Mouse (Mus musculus): Measurements from ENCODE around the gene Gm10318.

Gm10318 gene

GRCm38 (mm10) chr10:77900903-77901818, 48.5 kb downstream of the Gm10318 start:
- Histone ChIP-seq H3K4me3 (replicated peaks; ENCODE audit: low read length) (peak overlapping the region; percentile 91), H3K27me3 (ENCODE audit: insufficient read depth, low read length) (peaks cover 26% of the 10 kb centered on the region), H3K4me1 (replicated peaks; ENCODE audit: low read depth, low read length) (peaks cover 21% of the 10 kb centered on the region), H3K36me3 (ENCODE audit: insufficient read depth, low read length) (peaks cover 18% of the 10 kb centered on the region), H3K9me3 (ENCODE audit: low read length) (no peaks in the 10 kb centered on the region)
- no peak for TF ChIP-seq CTCF (conservative IDR thresholded peaks at IDR 0.05; ENCODE audit: low read length)
- no peak for TF ChIP-seq NANOG (IDR thresholded peaks at IDR 0.05; ENCODE audit: borderline replicate concordance, low read length)
- no peak for TF ChIP-seq POU5F1 (IDR thresholded peaks at IDR 0.05; ENCODE audit: borderline replicate concordance, low read length)

DNA sequence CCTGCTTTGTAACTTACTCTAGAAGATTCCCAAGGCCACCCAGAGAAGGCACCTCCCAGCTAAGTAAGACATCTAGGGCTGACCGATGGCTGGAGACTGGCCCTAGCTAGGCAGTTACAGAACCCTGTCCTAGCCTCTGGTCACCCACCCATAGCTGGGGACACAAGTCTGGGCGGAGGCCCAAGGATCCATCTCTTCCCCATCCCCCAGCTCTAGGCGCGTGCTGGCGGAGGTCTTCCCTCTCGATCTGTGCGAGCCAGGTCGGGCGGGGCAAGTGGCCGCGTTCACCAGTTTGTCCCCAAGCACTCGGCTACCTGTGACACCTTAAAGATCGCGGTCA, 49.2 kb downstream of the Gm10318 start:
- Histone ChIP-seq H3K4me1 (replicated peaks; ENCODE audit: low read depth, low read length) (peaks cover 21% of the 10 kb centered on the region), H3K36me3 (ENCODE audit: insufficient read depth, low read length) (peaks cover 18% of the 10 kb centered on the region), H3K27me3 (ENCODE audit: insufficient read depth, low read length) (peaks cover 26% of the 10 kb centered on the region), H3K4me3 (replicated peaks; ENCODE audit: low read length) (peak overlapping the region; percentile 91), H3K9me3 (ENCODE audit: low read length) (no peaks in the 10 kb centered on the region)
- TF ChIP-seq NANOG (IDR thresholded peaks at IDR 0.05; ENCODE audit: borderline replicate concordance, low read length) (no peak), POU5F1 (IDR thresholded peaks at IDR 0.05; ENCODE audit: borderline replicate concordance, low read length) (no peak), CTCF (conservative IDR thresholded peaks at IDR 0.05; ENCODE audit: low read length) (no peak)

DNA sequence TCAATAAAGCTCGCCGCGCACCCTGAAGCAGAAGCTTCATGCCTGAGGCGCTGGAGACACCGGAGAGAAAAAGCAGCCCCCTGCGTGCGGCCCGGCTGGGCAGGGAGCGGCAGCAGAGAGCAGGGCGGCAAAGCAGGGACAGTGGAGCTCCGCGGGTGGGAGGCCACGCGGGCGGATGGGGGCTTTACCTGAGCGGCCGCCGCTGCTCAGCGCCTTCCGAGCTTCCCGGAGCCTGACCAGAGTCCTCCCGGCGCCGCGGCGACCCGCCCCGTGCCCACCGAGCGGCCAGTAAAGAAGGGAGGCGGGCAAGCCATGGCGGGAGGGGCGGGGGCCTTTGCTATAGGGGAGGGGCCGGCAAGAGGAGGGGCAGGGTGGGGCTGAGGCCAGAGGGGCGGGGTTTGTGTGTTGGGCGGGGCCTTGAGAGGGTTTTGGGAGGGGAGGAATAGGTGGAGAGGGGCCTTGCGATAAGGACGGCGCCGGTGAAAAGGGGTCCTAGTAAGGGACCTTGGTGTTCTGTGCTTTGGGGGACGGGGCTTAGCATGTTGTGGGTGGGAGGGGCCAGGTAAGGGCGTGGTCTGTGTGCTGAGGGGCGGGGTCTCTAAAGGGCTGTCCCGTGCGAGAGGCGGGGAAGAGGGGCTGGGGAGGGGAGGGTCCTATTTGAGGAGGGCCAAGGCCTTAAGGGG, 49.7 kb downstream of the Gm10318 start, which contains the start of gene Lrrc3:
TSS of gene Lrrc3 (minus strand) at position 326 of the 683 bp plus-strand sequence.
- Histone ChIP-seq H3K27me3 (ENCODE audit: insufficient read depth, low read length) (peaks cover 26% of the 10 kb centered on the region), H3K4me3 (replicated peaks; ENCODE audit: low read length) (peak within 1 kb of the TSS; percentile 91), H3K36me3 (ENCODE audit: insufficient read depth, low read length) (peaks cover 18% of the 10 kb centered on the region), H3K9me3 (ENCODE audit: low read length) (no peaks in the 10 kb centered on the region), H3K4me1 (replicated peaks; ENCODE audit: low read depth, low read length) (peaks cover 21% of the 10 kb centered on the region)
- no peak for TF ChIP-seq CTCF (conservative IDR thresholded peaks at IDR 0.05; ENCODE audit: low read length)
- TF ChIP-seq NANOG (IDR thresholded peaks at IDR 0.05; ENCODE audit: borderline replicate concordance, low read length) = no peak
- no peak for TF ChIP-seq POU5F1 (IDR thresholded peaks at IDR 0.05; ENCODE audit: borderline replicate concordance, low read length)

DNA sequence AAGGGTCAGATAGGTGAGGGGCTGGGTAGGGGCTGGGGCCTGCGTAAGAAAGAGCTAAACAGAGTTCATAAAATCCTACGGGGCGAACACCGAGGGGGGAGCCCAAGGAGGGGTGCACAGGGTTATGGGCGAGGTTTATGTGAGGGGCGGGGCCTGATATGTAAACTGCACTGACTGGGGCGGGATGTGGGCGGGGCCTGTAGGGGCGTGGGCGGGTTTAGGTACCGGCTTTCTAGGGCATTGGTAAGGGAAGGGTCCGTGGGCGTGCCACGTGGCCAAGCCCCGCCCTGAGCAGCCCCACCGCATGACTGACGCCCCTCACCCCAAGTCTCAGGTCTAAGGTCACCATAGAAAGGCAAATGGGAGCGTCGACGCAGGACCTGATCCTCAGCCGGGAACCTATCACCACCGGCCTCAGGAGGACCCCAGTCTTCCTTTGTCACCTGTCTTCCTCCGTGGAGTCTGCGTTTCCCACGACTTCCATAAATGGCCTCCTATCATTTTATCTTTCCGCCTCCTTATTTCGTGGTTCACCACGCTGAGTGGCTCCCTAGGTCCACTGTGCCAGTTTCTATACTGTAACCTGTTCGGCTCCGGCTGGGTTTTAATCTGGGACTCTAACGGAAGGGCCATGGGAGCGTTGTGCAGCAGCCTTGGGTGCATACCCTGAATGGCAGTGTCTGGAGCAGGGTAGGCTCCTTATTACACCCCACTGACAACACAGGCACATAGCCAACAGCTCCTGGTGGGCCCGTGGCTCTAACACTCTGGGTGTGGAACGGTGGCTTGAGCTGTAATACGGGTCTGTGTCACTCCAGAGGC, 50.4 kb downstream of the Gm10318 start:
- H3K4me1 ChIP-seq (replicated peaks; ENCODE audit: low read depth, low read length) = peaks cover 19% of the 10 kb centered on the region
- peak overlapping the region; percentile 91 for H3K4me3 ChIP-seq (replicated peaks; ENCODE audit: low read length)
- H3K36me3 ChIP-seq (ENCODE audit: insufficient read depth, low read length) = peaks cover 18% of the 10 kb centered on the region
- no peaks in the 10 kb centered on the region for H3K9me3 ChIP-seq (ENCODE audit: low read length)
- peaks cover 26% of the 10 kb centered on the region for H3K27me3 ChIP-seq (ENCODE audit: insufficient read depth, low read length)
- TF ChIP-seq POU5F1 (IDR thresholded peaks at IDR 0.05; ENCODE audit: borderline replicate concordance, low read length) (no peak), NANOG (IDR thresholded peaks at IDR 0.05; ENCODE audit: borderline replicate concordance, low read length) (no peak)
